Mouse (Mus musculus): ENCODE measurements around the gene Arl16.

DNA sequence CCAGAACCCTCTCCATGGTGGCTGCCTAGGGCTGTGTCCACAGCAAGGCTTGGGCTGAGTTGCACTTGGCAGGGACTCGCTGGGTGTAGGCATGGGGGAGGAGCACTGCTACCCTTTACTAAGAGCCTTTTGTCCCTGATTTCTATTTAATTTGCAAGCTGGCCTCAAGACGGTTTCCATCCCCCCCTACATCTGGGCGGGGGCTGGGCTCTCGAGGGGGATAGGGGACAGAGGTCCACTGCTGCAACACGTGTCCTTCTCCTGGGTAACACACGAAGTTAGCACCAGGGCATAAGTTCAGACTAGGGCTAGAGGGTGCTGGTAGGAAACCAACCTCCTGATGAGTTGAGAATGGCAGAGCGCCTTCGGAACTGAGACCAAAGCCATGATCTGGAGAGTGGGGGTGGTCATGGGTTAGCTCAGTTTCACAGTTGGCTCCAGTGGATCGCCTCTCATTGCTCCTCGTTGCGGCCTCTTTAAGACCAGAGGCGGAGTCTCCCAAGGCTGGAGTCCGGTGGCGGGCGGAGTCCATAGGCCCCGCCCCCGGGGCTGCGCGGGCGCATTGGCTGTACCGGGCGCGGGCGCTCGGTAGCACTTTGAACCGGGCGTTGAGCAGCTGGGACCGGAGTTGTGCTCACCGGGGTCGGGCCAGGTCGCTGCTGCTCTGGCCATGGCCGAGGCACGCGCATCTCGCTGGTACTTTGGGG lies 24.1 kb upstream of the Arl16 start, which contains the start of gene Slc25a10:
- no peak for TF ChIP-seq CTCF (IDR thresholded peaks at IDR 0.05; ENCODE audit: low read depth, low read length)
- peak; percentile 44 for TF ChIP-seq POLR2A (IDR thresholded peaks at IDR 0.05; ENCODE audit: insufficient read depth, low read length)
- TF ChIP-seq EP300 (IDR thresholded peaks at IDR 0.05; ENCODE audit: insufficient read depth, low read depth, low read length): no peak
